Mouse (Mus musculus) urinary bladder, adult 18-20 months (tissue): ENCODE results near the gene Fam240a.

Experiments
- DNase-seq, 2 experiments: peaks; one replicate each; pipeline ENCODE4 v3.0.0; 2022; ENCODE audit warnings: low spot score in 2 of 2, mixed read lengths in 2 of 2

Gene Fam240a

DNA sequence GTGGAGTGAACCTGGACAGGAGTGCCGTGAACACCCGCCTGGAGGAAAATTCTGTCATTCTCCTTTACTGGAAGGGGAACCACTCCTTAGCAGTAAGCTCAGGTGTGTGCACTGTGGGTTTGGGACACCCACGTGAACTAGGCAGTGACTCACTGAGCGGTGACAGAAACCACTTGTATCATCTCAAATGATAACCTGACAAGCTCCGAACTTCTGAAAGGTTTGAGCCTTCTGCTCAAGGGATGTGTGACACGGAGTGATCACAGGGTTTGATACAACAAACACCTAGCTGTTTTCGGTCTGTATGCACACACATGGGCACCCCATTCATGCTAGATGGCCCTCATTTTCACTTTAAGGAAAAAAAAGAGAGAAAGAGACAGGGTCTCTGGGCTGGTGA is at the start of gene Fam240a:
Fam240a (minus strand) TSS at position 76 of the 400 bp plus-strand sequence.
- DNase-seq: no peak

DNA sequence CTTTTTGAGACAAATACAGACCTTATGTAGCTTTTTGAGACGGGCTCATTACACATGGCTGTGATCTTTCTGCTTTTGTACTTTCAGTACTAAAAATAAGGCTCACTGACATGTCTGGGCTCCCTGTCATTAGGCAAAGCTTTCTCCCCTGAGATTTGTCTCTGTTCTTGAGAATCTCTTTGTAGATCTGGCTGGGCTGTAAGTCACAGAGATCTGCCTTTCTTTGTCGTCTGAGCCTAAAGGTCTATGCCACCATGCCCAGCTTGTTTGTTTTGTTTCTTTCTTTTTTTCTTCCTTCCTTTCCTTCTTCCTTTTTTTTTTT is 49.2 kb upstream of the Fam240a start:
- no peak for DNase-seq

DNA sequence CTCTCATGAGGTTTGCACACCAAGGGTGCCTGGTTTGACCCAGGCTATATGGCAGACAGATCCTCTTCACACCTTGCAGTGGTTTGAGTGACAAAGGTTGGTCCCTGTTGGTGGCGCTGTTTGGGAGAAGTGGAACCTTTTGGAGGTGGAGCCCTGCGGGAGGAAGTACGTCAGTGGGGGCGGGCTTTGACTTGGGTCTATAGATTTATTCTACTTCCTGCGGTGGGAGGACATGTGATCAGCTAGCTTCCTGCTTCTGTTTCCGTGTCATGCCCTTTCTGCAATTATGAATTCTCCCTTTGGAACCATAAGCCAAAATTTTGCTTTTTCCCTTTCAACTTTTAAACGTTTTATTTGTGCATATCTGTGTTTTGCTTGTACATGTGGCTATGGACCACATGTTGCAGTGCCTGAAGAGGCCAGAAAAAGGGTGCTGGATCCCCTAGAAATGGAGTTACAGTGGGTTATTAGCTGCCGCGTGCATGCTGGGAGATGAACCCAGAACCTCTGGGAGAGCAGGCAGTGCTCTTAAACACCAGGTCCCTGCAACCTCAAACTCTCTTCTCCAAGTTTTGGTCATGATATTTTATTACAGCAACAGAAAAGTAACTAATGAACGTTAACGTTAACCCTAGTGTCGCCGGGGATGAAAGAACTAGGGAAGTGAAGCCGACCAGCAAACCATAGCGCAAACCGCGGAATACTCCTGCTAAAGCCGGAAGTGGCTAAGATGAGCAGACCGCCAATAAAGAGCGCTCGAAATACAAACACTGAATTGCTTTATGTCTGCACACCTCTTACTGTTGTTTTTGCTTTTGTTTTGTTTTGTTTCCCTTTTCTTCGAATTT is 48.6 kb upstream of the Fam240a start:
- no peak for DNase-seq

DNA sequence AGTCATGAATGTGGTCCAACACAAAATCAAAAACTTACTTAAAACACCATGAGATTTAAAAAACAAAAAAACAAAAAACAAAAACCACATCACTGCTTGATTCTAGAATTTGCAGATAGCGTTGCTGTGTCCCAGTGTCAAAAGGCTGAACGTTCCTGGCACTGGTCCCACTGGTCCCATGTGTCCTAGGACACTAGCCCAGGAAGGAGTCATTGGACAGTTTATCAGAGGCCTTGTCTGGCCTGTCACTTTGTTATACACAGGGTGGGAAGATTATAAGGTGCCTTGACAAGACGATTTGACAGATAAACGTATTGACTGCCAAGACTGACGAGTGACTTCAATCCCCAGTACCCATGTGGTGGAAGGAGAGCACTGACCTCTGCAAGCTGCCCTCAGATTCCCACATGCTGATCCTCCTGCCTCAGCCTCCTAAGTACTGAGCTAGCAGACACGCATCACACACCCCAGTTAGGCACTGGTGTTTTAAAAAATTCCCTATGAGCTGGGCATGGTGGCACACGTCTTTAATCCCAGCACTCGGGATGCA is 47.0 kb upstream of the Fam240a start:
- no peak for DNase-seq

DNA sequence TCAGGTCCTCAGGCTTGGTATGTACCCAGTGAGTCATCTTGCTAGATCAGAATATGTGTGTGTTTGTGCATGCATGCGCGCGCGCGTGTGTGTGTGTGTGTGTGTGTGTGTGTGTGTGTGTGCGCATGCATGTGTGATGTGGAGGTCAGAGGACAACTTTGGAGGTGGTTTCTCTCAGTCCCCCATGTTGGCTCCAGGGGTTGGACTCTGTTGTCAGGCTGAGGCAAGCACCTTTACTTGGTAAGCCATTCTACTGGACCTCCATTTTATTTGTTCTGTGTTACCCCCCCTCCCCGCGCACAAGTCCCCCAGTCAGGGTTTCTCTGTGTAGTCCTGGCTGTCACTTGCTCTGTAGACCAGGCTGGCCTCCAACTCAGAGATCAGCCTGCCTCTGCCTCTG is 44.7 kb upstream of the Fam240a start:
- no peak for DNase-seq

DNA sequence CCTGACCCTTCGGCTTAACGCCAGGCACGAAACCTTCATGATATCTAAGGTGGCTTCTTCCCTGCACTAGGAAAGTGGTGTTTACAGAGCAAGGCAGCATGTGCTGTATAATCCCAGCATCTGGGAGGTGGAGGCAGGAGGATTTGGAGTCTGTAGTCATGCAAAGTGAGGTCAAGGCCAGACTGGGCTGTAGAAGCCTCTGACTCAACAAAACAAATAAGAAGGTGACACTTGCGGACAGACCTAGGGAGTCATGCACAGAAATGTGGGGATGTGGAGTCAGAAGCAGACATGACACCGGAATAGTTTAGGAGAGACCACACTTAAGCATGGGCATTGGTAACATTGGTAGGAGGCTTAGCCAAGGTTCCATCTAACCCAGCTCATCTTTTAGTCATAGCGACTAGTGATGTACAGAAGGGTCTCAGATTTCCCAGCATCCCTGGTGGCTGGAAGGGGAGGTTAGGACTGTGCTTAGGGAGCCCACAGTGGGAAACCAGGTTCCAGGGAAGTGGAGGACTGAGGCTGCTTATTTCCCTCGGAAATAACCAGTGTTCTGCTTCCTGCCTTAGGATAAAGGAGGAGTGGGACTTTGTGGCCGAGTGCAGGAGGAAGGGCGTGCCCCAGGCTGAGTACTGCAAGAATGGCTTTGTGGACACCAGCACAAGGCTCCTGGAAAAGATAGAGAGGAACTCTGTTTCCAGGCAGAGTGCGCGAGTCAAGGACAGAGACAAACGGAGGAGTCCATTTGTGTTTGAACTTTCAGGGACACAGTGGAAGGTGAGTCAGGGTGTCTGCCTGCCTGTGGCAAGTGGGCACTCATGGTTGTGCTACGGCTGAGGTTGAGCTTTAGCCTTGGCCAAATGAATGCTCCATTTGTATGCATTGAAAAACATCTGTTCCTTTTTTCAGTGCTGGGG is 43.8 kb upstream of the Fam240a start:
- no peak for DNase-seq

DNA sequence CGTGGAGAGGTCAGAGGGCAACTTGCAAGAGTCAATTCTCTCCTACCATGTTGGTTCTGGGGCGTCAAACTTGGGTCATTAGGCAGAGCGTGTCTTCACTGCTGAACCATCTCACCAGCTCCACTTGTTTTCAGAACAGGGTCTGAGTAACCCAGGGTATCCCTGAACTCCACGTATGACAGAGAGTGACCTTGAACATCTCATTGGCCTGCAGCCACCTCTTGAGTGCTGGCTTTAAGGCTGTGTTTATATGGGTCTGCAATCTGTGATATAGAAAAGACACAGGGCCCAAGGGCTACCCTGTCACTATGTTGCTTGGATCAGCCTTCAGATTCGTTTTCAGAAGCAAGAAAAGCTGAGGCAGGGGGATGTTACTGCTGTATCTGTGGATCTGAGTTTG is 43.0 kb upstream of the Fam240a start:
- DNase-seq: no peak

DNA sequence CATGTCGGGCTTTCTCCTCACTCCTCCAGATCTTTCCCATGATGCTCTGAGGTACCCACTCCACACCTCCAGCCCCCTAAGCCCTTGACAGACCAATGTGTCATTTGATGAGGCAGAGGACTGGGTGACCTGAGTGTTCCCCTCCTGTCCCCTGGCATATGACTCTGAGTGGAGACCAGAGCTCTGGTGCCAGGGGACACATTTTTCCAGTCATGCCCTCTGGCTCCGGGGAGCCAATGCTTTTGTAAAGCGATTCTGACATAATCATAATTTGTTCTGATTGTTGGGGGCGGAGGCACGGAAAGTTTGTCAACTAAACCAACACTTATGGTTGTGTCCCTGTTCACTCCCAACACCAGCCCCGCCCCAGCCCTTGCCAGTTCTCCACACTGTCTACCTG is 39.3 kb upstream of the Fam240a start:
- no peak for DNase-seq

DNA sequence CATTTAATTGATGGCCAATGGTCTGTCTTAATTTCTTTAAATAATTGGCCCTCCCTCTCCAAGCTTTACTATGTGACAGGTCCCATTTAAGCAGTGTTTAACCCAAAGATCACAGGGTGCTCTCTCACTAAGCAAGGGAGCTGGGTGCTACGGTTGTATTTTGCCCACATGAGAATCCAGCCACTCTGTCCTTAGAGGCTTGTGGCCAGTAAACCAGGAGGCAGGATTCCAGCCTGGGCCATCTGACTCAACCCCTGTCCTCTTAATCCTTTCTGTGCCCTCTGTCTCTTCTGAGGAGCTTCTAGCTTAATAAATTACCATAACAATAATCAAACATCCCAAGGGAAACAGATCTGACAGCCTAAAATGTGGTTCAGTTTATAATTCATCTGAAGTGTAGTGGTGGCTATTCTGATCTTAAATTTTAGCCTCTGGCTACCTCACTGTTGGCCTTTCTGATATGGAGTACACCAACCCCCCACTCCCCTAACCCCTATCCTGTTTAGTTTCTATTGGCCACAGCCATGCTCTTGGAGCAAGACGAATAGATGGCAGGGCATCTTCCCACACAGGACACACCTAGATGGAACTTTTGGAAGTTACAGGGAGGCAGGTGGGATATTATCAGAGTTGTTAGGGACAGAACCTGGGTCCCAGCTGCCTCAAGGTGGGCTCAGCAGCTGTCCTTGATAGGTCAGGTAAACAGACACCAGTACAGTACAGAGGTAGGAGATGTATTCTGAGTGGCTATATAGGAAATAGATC is 38.2 kb upstream of the Fam240a start:
- DNase-seq: no peak

DNA sequence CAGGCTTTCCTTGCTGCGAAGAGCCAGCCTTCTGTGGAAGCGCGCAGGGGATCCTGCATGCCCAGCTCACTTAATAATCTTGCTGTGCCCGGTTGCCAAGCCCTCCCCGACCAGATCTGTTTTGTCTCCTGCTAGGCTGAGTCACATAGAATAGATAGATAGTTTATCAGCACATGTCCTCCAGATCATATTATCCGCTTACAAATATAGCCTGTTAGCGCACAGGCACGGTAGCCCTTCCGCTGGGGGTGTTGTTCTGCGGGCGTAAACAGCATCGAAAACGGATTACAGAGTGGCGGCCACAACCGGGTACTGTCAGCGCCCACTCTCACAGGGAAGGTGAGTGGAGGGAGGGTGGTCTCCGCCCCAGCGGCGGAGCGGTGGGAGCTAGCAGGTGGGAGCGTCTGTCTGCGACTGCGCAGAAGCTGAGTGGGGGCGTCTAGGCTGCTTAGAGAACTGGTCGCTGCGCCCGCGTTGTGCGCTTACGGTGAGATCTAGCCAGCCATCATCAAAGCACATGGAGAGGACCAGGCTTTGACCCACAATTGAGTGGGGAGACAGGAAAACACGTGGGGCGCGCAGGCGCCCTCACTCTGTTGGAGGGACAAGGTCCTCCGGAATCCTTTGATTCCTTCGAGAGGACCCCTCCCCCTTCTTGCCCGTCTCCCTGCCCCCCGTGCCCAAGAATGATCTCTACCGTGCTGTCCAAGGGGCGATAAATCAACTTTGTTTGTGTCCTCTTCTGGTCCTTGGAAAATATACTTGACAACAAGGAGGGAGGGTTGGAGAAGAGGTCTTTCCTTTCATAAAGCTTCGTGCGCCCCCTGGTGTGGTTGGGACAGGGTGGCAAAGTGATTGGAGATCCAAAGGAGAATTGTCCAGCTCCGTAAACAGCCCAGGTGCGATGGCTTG is 37.1 kb upstream of the Fam240a start:
- DNase-seq: peak; percentile 17 to 43

DNA sequence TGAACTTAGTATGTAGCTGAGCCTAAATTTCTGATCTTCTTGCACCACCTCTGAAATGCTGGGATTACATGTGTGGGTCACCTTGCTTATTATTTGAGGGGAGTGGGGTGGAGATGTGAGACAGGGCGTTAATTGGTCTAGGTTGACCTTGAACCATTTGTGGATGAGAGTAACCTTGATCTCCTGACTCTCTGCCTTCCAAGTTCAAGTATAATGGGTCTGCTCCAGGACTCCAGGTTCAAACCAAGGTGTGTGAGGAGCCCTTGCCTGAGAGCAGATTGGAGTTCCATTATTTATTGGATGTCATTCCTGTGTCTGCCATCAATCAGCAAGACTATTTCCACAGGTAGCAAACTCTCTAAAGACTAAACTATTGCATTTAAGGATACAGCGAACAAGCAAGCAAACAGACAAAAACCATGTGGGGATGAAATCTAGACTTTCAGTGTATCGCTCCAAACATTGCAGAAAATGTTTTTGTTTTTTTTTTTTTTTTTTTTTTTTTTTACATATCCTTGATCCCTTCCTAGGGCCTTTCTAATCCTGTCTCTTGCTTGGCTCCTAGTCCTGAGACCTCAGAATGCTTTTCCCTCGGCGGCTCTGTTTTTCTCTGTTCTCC is 36.4 kb upstream of the Fam240a start:
- DNase-seq: no peak

DNA sequence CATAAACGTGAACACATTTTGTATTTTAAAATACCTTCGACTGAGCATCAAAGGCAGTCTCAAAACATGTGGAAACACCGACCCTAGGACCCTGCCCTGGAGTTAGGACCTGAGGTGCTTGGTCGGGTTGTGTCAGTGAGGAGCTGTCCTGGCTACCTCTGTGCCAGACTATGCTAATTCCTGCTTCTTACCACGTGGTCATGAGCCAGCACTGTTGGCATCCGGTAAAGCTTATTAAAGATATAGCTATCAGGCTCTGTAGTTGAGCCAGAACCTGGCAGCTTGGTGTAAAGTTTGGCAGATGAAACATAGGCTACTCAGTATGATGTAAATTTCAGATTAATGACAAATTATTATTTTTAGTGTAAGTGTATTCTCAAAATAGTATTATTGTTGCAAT is 35.7 kb upstream of the Fam240a start:
- no peak for DNase-seq

DNA sequence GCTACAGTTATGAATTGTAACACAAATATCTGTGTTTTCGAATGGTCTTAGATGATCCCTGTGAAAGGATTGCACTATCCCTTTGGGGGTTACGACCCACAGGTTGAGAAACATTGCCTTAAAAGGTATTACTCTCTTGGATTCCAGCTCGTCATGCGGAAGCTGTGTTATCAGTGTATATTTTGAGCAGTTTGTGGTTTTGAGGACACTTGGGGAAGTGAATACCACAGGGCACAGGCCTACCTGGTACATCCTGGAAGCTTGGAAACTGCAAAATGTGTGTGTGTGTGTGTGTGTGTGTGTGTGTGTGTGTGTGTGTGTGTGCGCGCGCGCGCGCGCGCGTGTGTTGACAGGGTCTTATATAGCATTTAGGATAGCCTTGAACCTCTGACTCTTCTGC is 35.2 kb upstream of the Fam240a start:
- no peak for DNase-seq

DNA sequence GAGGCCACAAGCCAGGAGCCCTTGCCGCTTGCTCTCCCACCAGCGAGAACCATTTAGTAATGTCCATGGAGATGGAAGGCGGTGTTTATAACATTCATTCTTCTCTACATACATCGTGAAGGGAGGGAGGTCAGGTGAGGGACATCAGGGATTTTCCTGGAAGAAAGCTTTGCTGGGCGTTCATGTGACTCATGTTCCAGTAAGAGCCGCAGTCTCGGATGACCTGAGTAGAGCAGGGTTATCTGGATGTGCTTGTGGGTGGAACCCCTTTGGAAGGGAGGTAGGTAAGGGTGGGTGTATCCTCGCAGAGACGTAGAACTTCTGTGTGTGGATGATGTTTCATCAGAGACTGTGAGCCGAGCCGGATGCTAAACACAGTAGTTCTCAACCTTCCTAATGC is 34.7 kb upstream of the Fam240a start, which contains the start of gene Lrrc2:
Lrrc2 (plus strand) TSS at position 149 of the 400 bp plus-strand sequence.
- DNase-seq: no peak

DNA sequence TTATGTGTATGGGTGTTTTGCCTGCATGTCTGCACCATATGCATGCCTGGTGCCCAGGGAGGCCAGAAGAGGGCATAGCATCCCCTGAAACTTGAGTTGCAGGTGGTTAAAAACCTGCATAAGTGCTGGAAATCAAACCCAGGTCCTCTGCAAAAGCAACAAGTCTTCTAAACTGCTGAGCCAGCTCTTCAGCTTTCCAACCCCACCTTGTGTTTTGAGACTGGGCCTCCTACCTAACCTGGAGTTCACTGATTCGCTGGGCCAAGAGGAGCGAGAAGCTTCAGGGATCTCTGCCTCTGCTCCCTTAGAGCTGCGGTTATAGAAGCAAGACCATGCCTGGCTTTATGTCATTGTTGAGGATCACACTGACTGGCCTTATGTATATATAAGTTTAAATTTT is 33.4 kb upstream of the Fam240a start:
- no peak for DNase-seq

DNA sequence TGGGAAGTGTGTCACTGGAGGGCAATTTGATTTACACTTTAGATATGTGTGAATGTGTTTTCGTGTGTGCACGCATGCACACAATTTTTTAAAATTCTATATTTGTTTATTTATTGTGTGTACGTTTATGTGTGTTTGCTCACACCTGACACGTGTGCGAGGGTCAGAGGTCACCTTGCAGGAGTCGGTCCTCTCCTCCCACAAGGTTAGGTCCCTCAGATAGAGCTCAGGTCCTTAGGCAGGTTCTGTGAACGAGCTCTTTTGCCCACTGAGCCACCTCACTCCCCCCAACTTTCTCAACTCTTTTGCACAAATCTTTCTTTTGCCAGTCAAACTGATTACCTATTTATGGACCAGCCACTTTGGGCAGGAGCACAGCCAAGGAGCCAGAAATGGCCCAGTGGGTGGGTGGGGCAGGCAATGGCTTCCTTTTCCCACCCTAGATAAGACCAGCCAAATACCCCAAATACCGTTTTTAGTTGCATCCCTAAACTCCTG is 32.2 kb upstream of the Fam240a start:
- DNase-seq: no peak

DNA sequence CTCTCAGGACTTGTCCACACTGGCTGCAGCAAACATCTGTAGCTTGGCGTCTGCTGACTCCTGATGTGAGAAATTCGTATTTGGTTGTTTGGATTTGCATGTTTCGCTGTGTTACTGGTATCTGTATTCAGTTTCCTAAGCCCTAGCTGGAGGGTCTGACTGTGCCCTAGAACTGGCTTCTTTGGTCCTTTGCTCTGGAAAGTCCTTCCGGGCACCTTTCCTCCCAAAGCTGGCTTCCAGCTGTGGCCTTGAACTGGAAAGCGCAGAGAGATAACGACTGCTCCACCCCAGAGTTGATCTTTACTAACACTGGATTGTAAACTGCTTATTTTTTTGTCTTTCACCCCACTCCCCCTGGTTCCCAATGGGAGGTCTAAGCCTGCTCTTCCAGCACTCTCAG is 31.2 kb upstream of the Fam240a start:
- no peak for DNase-seq

DNA sequence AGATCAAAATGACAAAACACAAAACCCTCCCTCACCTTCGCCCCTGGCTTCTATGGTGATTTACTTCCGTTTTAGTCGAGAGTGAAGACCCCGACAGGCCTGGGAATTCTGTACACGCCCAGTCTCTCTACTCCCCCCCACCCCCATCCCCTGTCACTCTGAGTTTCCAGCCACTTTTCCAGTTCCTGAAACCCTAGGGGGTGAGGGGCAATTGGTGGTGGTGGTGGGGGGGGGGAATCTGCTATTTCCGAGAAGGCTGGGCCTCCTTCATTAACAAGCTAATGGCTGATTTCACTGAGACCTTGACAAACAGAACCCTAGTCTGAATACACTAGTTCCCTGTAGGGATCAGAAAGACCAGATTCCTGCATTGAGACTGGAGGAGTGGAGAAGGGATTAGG is 30.6 kb upstream of the Fam240a start:
- no peak for DNase-seq

DNA sequence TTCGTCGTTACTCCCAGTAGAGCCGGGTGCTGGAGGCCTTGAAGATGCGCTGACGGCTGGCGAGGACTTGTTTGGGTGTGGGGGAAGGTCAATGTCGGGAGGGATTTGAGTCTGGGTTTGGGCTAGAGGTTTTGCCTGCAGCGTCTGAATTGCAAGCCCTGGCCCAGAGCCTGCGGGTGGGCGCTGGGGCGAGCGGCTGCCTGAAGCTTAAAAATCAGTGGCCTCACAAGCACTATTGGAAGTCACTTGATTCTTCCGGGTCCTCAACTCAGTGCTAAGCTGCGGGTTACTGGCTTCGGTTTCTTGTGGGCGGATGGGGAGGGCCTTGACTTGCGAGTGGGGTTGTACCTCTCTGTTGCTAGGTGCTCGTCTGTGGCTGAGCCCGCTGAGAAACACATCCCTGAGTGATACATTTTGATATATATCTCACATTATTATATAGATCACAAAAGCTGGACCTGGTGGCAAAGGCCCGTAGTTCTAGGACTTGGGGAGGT is 29.9 kb upstream of the Fam240a start:
- no peak for DNase-seq

DNA sequence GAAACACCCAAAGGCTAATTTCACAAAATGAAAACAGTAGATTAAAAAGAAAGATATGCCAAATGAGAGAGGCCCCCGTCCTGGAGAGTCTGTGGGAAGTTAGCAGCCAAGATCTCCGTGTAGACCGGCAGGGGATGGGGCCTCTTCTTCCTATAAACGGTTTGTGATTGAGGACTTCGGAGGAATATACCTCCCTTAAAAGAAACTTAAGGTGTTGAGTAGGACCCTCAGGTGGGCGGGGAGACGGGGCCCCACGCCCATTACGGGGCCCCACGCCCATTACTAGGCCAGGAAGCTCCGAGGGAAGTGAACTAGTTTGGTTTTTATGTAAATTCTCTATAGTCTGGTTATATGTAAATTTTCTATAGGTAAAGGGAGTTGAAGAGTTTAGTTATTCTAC is 29.3 kb upstream of the Fam240a start, which contains the start of gene Tdgf1:
Tdgf1 (minus strand) TSS at position 233 of the 400 bp plus-strand sequence.
- no peak for DNase-seq
